Mouse (Mus musculus) E14TG2a.4 (cell line): Measurements from ENCODE around the gene Rassf2.

Experiments used
- CTCF ChIP-seq: conservative IDR thresholded peaks from 2 replicates; pipeline ENCODE4 v1.5.1; 2014; ENCODE audit warnings: low read length
- NANOG ChIP-seq: IDR thresholded peaks from 2 replicates; pipeline ENCODE4 v1.6.1; 2014; ENCODE audit warnings: borderline replicate concordance, low read length, mixed read lengths
- POU5F1 ChIP-seq: IDR thresholded peaks from 2 replicates; pipeline ENCODE4 v1.6.1; 2014; ENCODE audit warnings: low read length, borderline replicate concordance

GRCm38 (mm10) chr2:132051798-132052197 is 21.7 kb upstream of the Rassf2 start:
- TF ChIP-seq CTCF (no peak), POU5F1 (no peak), NANOG (no peak)
